Comparison of ENCODE assay signal across 1 mouse cellular context in the genomic region with DNA sequence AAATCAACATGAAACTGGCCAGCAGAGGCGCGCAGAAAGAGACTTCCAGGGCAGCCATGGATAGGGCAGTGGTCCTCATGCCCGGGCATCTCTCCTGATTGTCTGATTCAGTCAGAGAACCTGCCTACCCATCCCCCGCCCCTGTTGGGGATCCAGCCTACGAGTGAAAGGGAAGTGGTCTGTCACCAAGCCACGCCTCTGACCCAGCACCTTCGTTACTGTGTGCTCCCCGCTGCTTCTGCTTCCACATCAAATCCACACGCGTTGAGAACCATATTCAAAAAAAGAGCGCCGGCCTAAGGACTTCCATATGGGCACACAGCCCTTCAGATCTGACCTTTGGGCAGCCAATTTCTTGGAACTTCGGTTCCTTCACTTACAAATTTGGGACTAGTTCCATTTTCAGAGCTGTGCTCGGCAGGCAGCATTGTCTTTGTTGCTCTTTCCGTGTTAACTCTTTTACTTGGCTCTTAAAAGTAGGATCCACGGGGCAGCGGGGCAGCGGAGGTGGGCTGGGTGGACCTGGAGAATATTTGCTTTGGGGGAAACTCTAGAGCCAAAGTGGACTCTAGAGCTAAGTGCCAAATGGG.
TF ChIP-seq lines count a peak whose summit lies in the region.

No protein-coding gene starts in this region.

TF ChIP-seq in MEL, 35 proteins besides CTCF, POLR2A, EP300 and RAD21 (continued from another document):
- TF ChIP-seq MAFK (IDR thresholded peaks at IDR 0.05; ENCODE audit: borderline replicate concordance, low read depth, low read length) (no peak), GATA1 (IDR thresholded peaks at IDR 0.05; ENCODE audit: low read depth, low read length) (no peak), MYB (IDR thresholded peaks at IDR 0.05; ENCODE audit: low read depth, low read length) (no peak), ZC3H11A (IDR thresholded peaks at IDR 0.05; ENCODE audit: low read depth, low read length) (no peak), CHD1 (IDR thresholded peaks at IDR 0.05; ENCODE audit: low read depth, low read length) (no peak), BHLHE40 (IDR thresholded peaks at IDR 0.05; ENCODE audit: borderline replicate concordance, low read depth, low read length) (peak; percentile 53; the same call in 1 of the 2 replicates), ZNF384 (IDR thresholded peaks at IDR 0.05; ENCODE audit: low read depth, low read length) (no peak), SMC3 (IDR thresholded peaks at IDR 0.05; ENCODE audit: low read depth, low read length) (no peak; the same call in 1 of the 2 replicates), POLR2AphosphoS2 (IDR thresholded peaks at IDR 0.05; ENCODE audit: low read length) (no peak; the same call in 1 of the 2 replicates), POLR2AphosphoS5 (IDR thresholded peaks at IDR 0.05; ENCODE audit: borderline replicate concordance, low read depth, low read length) (peak; percentile 23; the same call in 1 of the 2 replicates)
TF ChIP-seq in MEL: peak in this region for 11.
